Mouse (Mus musculus): ENCODE measurements around the gene 4930564D02Rik. TPM values are rescaled to one million over a fixed set of nuclear protein-coding genes. Genes with fewer than 3 reads are reported as not detected.

The 4930564D02Rik gene
- polyA plus RNA-seq, 2 experiments, result not detected

DNA sequence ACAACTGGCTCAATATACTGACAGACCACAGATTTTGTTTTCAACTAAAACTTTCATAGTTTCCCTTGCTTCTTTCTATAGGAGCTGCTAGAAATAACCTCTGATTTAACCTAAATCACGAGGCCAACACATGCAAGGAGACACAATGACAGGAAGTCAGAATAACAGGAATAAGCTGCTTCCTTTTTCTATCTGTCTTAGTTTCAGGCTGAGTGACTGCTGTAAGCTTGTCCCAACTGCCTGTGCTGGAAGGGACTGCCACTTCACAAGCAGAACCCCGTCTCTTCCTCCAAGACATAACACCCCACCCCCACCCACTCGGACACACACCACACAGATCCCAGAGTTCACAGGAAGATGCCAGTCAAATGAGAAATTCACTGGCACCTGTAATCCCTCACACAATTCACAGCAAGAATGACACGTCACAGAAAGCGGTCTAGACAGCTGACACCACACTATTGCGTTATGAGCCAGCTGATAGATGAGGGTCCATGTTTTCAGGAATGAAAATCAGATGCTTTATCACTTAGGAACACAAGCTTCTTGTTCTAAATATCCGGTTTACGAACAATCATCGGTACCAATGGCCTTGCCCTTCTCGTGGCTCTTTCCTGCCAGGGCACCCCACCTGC lies 43.2 kb upstream of the 4930564D02Rik start:
- Histone ChIP-seq H3K9ac (replicated peaks) (no peak overlapping the region), H3K4me2 (ENCODE audit: low read depth) (no peak overlapping the region), H3K4me3 (ENCODE audit: insufficient read depth in 1 of 2, low read depth in 2 of 2, low read length in 2 of 2) (no peak overlapping the region), H3K4me1 (replicated peaks; ENCODE audit: control insufficient read depth in 2 of 2, insufficient read depth in 2 of 2, low read length in 1 of 2) (peaks cover 0 to 2% of the 10 kb centered on the region in 2 experiments; a peak in 1 of 4 replicates), H3K27ac (no peak overlapping the region), H3K27me3 (ENCODE audit: control insufficient read depth, insufficient read depth, low read length) (no peaks in the 10 kb centered on the region), H3K36me3 (replicated peaks; ENCODE audit: control insufficient read depth, insufficient read depth, low read depth) (no peaks in the 10 kb centered on the region), H3K9me3 (ENCODE audit: control insufficient read depth, low read length) (no peaks in the 10 kb centered on the region)
- TF ChIP-seq EP300 (IDR thresholded peaks at IDR 0.05; ENCODE audit: low read depth) (no peak), CTCF (IDR thresholded peaks at IDR 0.05; ENCODE audit: low read depth) (no peak)
- 37% methylated on average over 10 of the region's 10 CpGs for WGBS (ENCODE audit: insufficient replicate concordance)
- ATAC-seq (ENCODE audit: insufficient read depth) (0 out of 2 replicates have a peak, but pooled peaks have one; percentile 18), DNase-seq (ENCODE audit: low read depth in 3 of 3, low spot score in 3 of 3) (no peak)

GRCm38 (mm10) chr3:105036281-105036847 lies 30.3 kb upstream of the 4930564D02Rik start:
- no peak overlapping the region for H3K4me3 ChIP-seq (ENCODE audit: insufficient read depth in 1 of 2, low read depth in 2 of 2, low read length in 2 of 2)
- ATAC-seq (ENCODE audit: insufficient read depth) (no peak), DNase-seq (ENCODE audit: low read depth in 3 of 3, low spot score in 3 of 3) (no peak)
- no peaks in the 10 kb centered on the region for H3K36me3 ChIP-seq (replicated peaks; ENCODE audit: control insufficient read depth, insufficient read depth, low read depth)
- no peaks in the 10 kb centered on the region for H3K27me3 ChIP-seq (ENCODE audit: control insufficient read depth, insufficient read depth, low read length)
- TF ChIP-seq EP300 (IDR thresholded peaks at IDR 0.05; ENCODE audit: low read depth) (no peak), CTCF (IDR thresholded peaks at IDR 0.05; ENCODE audit: low read depth) (no peak)
- H3K9me3 ChIP-seq (ENCODE audit: control insufficient read depth, low read length), result no peaks in the 10 kb centered on the region
- no peak overlapping the region for H3K9ac ChIP-seq (replicated peaks)
- WGBS (ENCODE audit: insufficient replicate concordance), result 31% methylated on average over 10 of the region's 10 CpGs
- H3K27ac ChIP-seq, result no peak overlapping the region
- H3K4me2 ChIP-seq (ENCODE audit: low read depth), result no peak overlapping the region
- H3K4me1 ChIP-seq (replicated peaks; ENCODE audit: control insufficient read depth in 2 of 2, insufficient read depth in 2 of 2, low read length in 1 of 2), result peaks cover 0 to 7% of the 10 kb centered on the region in 2 experiments; a peak in 1 of 4 replicates

DNA sequence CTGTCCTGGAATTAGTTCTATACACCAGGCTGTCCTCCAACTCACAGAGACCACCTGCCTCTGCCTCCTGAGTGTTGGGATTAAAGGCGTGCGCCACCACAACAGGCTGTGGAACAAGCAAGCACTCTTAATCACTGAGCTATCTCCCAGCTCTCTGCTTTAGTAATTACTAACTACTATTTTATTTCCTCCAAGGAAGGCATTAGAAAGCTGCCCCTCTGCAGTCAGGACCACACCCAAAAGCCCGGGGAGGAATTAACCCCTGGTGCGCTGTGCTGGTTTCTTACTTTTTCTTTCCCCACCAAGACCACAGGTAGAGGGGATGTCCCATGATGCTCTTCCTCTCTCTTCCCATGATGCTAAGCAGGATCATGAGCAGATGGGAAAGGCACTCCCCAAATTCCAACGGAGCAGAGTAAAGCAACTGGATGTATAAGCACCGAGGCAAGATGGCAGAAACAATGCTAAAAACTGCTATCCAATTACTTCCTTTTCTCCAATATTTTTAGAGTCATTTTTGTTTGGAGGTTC lies 29.3 kb upstream of the 4930564D02Rik start:
- TF ChIP-seq EP300 (IDR thresholded peaks at IDR 0.05; ENCODE audit: low read depth) (no peak), CTCF (IDR thresholded peaks at IDR 0.05; ENCODE audit: low read depth) (no peak)
- H3K9ac ChIP-seq (replicated peaks), result no peak overlapping the region
- 60% methylated on average over 6 of the region's 6 CpGs for WGBS (ENCODE audit: insufficient replicate concordance)
- H3K4me3 ChIP-seq (ENCODE audit: insufficient read depth in 1 of 2, low read depth in 2 of 2, low read length in 2 of 2), result no peak overlapping the region
- no peak for DNase-seq (ENCODE audit: low read depth in 3 of 3, low spot score in 3 of 3)
- no peak overlapping the region for H3K27ac ChIP-seq
- no peaks in the 10 kb centered on the region for H3K9me3 ChIP-seq (ENCODE audit: control insufficient read depth, low read length)
- H3K27me3 ChIP-seq (ENCODE audit: control insufficient read depth, insufficient read depth, low read length), result no peaks in the 10 kb centered on the region
- ATAC-seq (ENCODE audit: insufficient read depth), result no peak
- no peak overlapping the region for H3K4me2 ChIP-seq (ENCODE audit: low read depth)
- H3K4me1 ChIP-seq (replicated peaks; ENCODE audit: control insufficient read depth in 2 of 2, insufficient read depth in 2 of 2, low read length in 1 of 2), result peaks cover 0 to 7% of the 10 kb centered on the region in 2 experiments; a peak in 1 of 4 replicates
- no peaks in the 10 kb centered on the region for H3K36me3 ChIP-seq (replicated peaks; ENCODE audit: control insufficient read depth, insufficient read depth, low read depth)

GRCm38 (mm10) chr3:105040002-105040401 lies 26.6 kb upstream of the 4930564D02Rik start:
- Histone ChIP-seq H3K27me3 (ENCODE audit: control insufficient read depth, insufficient read depth, low read length) (no peaks in the 10 kb centered on the region), H3K27ac (no peak overlapping the region), H3K4me1 (replicated peaks; ENCODE audit: control insufficient read depth in 2 of 2, insufficient read depth in 2 of 2, low read length in 1 of 2) (0 out of 4 replicates have a peak, but pooled peaks cover 0 to 7% of the 10 kb centered on the region in 2 experiments), H3K9ac (replicated peaks) (no peak overlapping the region), H3K4me2 (ENCODE audit: low read depth) (no peak overlapping the region), H3K4me3 (ENCODE audit: insufficient read depth in 1 of 2, low read depth in 2 of 2, low read length in 2 of 2) (no peak overlapping the region), H3K36me3 (replicated peaks; ENCODE audit: control insufficient read depth, insufficient read depth, low read depth) (no peaks in the 10 kb centered on the region), H3K9me3 (ENCODE audit: control insufficient read depth, low read length) (no peaks in the 10 kb centered on the region)
- DNase-seq (ENCODE audit: low read depth in 3 of 3, low spot score in 3 of 3) (no peak), ATAC-seq (ENCODE audit: insufficient read depth) (no peak)
- 36% methylated on average over 8 of the region's 8 CpGs for WGBS (ENCODE audit: insufficient replicate concordance)
- no peak for TF ChIP-seq CTCF (IDR thresholded peaks at IDR 0.05; ENCODE audit: low read depth)
- no peak for TF ChIP-seq EP300 (IDR thresholded peaks at IDR 0.05; ENCODE audit: low read depth)

DNA sequence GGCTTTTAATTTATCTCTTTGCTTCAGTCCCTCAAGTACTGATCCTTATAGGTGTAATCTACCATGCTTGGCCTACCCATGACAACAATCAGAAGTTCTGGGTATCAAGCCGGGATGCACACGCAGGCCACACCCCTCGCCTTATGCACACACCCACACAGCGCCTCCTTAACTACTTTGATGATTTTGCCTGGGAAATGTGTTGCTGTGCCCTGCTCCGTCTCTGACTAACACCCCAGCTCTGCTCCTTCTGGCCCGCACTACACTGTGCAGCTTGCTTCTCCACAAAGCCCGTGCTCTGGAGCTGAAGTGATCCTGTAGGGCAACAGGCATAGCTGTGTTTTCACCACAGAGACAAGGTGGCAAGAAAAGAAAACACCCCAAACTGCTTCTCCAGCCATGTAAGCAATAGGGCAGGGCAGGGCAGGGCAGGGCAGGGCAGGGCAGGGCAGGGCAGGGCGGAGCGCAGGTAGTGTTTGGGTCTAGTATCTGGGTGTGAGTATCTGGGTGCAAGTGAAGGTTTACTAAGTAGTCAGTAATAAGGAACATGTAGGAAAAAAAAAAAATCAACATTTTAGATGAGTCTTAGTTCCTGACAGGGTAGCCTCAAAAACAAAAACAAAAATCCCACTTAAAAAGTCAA lies 25.5 kb upstream of the 4930564D02Rik start:
- Histone ChIP-seq H3K27ac (no peak overlapping the region), H3K4me2 (ENCODE audit: low read depth) (no peak overlapping the region)

More for the DNA sequence above, 25.5 kb upstream of the 4930564D02Rik start:
- Histone ChIP-seq H3K27me3 (ENCODE audit: control insufficient read depth, insufficient read depth, low read length) (no peaks in the 10 kb centered on the region), H3K9ac (replicated peaks) (no peak overlapping the region), H3K4me1 (replicated peaks; ENCODE audit: control insufficient read depth in 2 of 2, insufficient read depth in 2 of 2, low read length in 1 of 2) (0 out of 4 replicates have a peak, but pooled peaks cover 0 to 5% of the 10 kb centered on the region in 2 experiments), H3K9me3 (ENCODE audit: control insufficient read depth, low read length) (no peaks in the 10 kb centered on the region), H3K36me3 (replicated peaks; ENCODE audit: control insufficient read depth, insufficient read depth, low read depth) (no peaks in the 10 kb centered on the region), H3K4me3 (ENCODE audit: insufficient read depth in 1 of 2, low read depth in 2 of 2, low read length in 2 of 2) (no peak overlapping the region)
- no peak for DNase-seq (ENCODE audit: low read depth in 3 of 3, low spot score in 3 of 3)
- 57% methylated on average over 9 of the region's 9 CpGs for WGBS (ENCODE audit: insufficient replicate concordance)
- ATAC-seq (ENCODE audit: insufficient read depth), result no peak
- TF ChIP-seq EP300 (IDR thresholded peaks at IDR 0.05; ENCODE audit: low read depth) (no peak), CTCF (IDR thresholded peaks at IDR 0.05; ENCODE audit: low read depth) (no peak)

Measured in liver, embryonic 14.5 days (tissue).